Mouse (Mus musculus) stomach, postnatal 0 days (tissue): Measurements from ENCODE around the gene Ccdc33.

Source experiments
- CTCF ChIP-seq: IDR thresholded peaks from 2 replicates; pipeline ENCODE4 v1.5.1; 2016; ENCODE audit warnings: antibody characterized with exemption, low read depth, mild to moderate bottlenecking, moderate library complexity
- EP300 ChIP-seq: optimal IDR thresholded peaks from 2 replicates; pipeline ENCODE3; 2016; ENCODE audit warnings: antibody characterized with exemption

DNA sequence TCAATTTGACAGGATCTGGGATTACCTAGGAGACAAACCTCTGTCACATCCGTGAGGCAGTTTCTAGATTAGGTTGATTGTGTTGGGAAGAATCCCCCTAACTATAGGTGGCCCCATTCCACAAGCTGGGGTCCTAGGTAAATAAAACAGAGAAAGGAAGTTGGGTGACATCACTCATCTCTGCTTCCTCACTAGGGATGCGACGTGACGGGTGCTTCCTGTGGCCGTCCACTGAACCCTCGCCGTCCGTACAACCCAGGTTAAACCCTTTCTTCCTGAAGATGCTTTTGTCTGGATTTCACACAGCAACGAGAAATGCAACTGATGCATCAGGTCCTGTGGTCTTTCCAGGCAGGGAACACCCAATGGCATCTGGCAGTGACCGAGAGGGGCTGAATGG is 71.6 kb downstream of the Ccdc33 start:
- TF ChIP-seq EP300 (no peak), CTCF (no peak)
